18 mouse cellular contexts compared by ENCODE assay signal in genomic region chr14:119227709-119228338, GRCm38 (mm10).
"Had no signal": no experiment of that assay in that cellular context is flagged by ENCODE, and none has a peak within 500 bp of the region (broad histone marks: within the 10 kb centered on the region; RNA-seq: fewer than 3 reads in every experiment).

No protein-coding gene starts in this region.

- DNase-seq: kidney, adult 9 months; kidney, postnatal 14 days; kidney, postnatal 4 days; left cerebral cortex, postnatal 4 days; lung, adult 18-20 months; lung, postnatal 14 days; lung, postnatal 4 days; thymus, adult 2 months; thymus, postnatal 14 days; thymus, postnatal 4 days had no signal

- ATAC-seq: midbrain, embryonic 15.5 days had no signal

- H3K27me3 ChIP-seq: limb, embryonic 12.5 days; limb, embryonic 15.5 days; liver, embryonic 15.5 days; lung, embryonic 15.5 days; midbrain, embryonic 12.5 days; midbrain, embryonic 15.5 days; neural tube, embryonic 12.5 days; neural tube, embryonic 15.5 days had no signal
